Mouse (Mus musculus) kidney, embryonic 14.5 days (tissue): ENCODE data around the gene Pde4b. TPM values are rescaled to one million over a fixed set of nuclear protein-coding genes. Genes with fewer than 3 reads are reported as not detected.
A peak's percentile ranks its signal among the peaks of the same experiment; 100 is the strongest.

Experiments used
- ATAC-seq: fragments of 200-750 bp; cut with Nextera tagmentation; 2 replicates; pipeline ENCODE4 v1.8.0; 2017; ENCODE audit warnings: moderate number of reproducible peaks, mild to moderate bottlenecking, moderate TSS enrichment, moderate library complexity; ENCODE audit not compliant: low FRiP score, low TSS enrichment
- H3K27ac ChIP-seq: fragments of 300-500 bp; sonication (generic); 2 replicates; pipeline ENCODE4 v1.5.1; 2014; ENCODE audit warnings: low read depth, mild to moderate bottlenecking, low read length, moderate library complexity, mixed read lengths
- H3K27me3 ChIP-seq: fragments of 300-500 bp; sonication (generic); 2 replicates; pipeline ENCODE4 v1.6.1; 2014; ENCODE audit warnings: mild to moderate bottlenecking, low read length; ENCODE audit not compliant: control insufficient read depth, insufficient read depth
- H3K36me3 ChIP-seq: fragments of 300-500 bp; sonication (generic); 2 replicates; pipeline ENCODE4 v1.6.1; 2014; ENCODE audit warnings: low read length, mixed read lengths; ENCODE audit not compliant: control insufficient read depth, insufficient read depth
- H3K4me1 ChIP-seq: fragments of 300-500 bp; sonication (generic); 2 replicates; pipeline ENCODE4 v1.6.1; 2014; ENCODE audit warnings: low read length, mixed read lengths; ENCODE audit not compliant: control insufficient read depth, insufficient read depth
- H3K4me2 ChIP-seq: fragments of 300-500 bp; sonication (generic); replicated peaks from 2 replicates; pipeline ENCODE4 v1.6.1; 2014; ENCODE audit warnings: low read depth, mild to moderate bottlenecking, low read length
- H3K4me3 ChIP-seq: fragments of 300-500 bp; sonication (generic); 2 replicates; pipeline ENCODE4 v1.5.1; 2014; ENCODE audit warnings: mild to moderate bottlenecking, low read length
- H3K9ac ChIP-seq: fragments of 300-500 bp; sonication (generic); 2 replicates; pipeline ENCODE4 v1.6.1; 2014; ENCODE audit warnings: low read depth, mild to moderate bottlenecking, low read length, moderate library complexity
- H3K9me3 ChIP-seq: fragments of 300-500 bp; sonication (generic); 2 replicates; pipeline ENCODE4 v1.6.1; 2016; ENCODE audit warnings: low read length; ENCODE audit not compliant: control insufficient read depth
- WGBS: fragments of 180-500 bp; shearing (Covaris S2); extraction: QIAGEN DNeasy Blood & Tissue Kit; methylation state at CpG from one replicate; pipeline ENCODE4 v1.1.7; 2014; 5-methylcytosine and 5-hydroxymethylcytosine counted together
- polyA plus RNA-seq: library from polyadenylated mRNA; unstranded; fragments of >200 nt; fragmentation: Nextera tagmentation; extraction: Ambion mirVana; gene quantifications from 2 replicates; pipeline ENCODE4 v1.2.1, GENCODE M21; 2014

Gene Pde4b
- polyA plus RNA-seq, 1 experiment from 2014 or later = 10.4 TPM

- Histone ChIP-seq H3K9ac (no peak overlapping the region), H3K27ac (no peak overlapping the region), H3K4me3 (no peak overlapping the region), H3K9me3 (no peaks in the 10 kb centered on the region), H3K27me3 (no peaks in the 10 kb centered on the region), H3K4me2 (no peak overlapping the region), H3K4me1 (0 out of 2 replicates have a peak, but pooled peaks cover 3% of the 10 kb centered on the region), H3K36me3 (no peaks in the 10 kb centered on the region)
- no peak for ATAC-seq
- 47% methylated on average over 11 of the region's 11 CpGs for WGBS
These were observed 333.6 kb downstream of the Pde4b start for GRCm38 (mm10) chr4:102420794-102421397.

GRCm38 (mm10) chr4:102421398-102421859, 334.1 kb downstream of the Pde4b start:
- Histone ChIP-seq H3K27ac (no peak overlapping the region), H3K4me3 (no peak overlapping the region), H3K4me2 (no peak overlapping the region), H3K36me3 (no peaks in the 10 kb centered on the region), H3K4me1 (0 out of 2 replicates have a peak, but pooled peaks cover 3% of the 10 kb centered on the region), H3K9me3 (no peaks in the 10 kb centered on the region), H3K27me3 (no peaks in the 10 kb centered on the region), H3K9ac (no peak overlapping the region)
- 74% methylated on average over 18 of the region's 18 CpGs for whole genome bisulfite sequencing
- ATAC-seq = no peak

- Histone ChIP-seq H3K4me1 (0 out of 2 replicates have a peak, but pooled peaks cover 3% of the 10 kb centered on the region), H3K9ac (no peak overlapping the region), H3K27ac (no peak overlapping the region), H3K36me3 (no peaks in the 10 kb centered on the region), H3K4me3 (no peak overlapping the region), H3K9me3 (no peaks in the 10 kb centered on the region), H3K4me2 (no peak overlapping the region), H3K27me3 (no peaks in the 10 kb centered on the region)
- ATAC-seq = no peak
- WGBS = 84% methylated on average over 3 of the region's 3 CpGs
These were observed 336.8 kb downstream of the Pde4b start for GRCm38 (mm10) chr4:102424104-102424503.

- Histone ChIP-seq H3K9me3 (no peaks in the 10 kb centered on the region), H3K27ac (no peak overlapping the region), H3K4me2 (no peak overlapping the region), H3K9ac (no peak overlapping the region), H3K4me1 (0 out of 2 replicates have a peak, but pooled peaks cover 6% of the 10 kb centered on the region), H3K36me3 (no peaks in the 10 kb centered on the region), H3K4me3 (no peak overlapping the region), H3K27me3 (no peaks in the 10 kb centered on the region)
- WGBS = 59% methylated on average over 3 of the region's 3 CpGs
- no peak for ATAC-seq
These were observed 338.1 kb downstream of the Pde4b start for GRCm38 (mm10) chr4:102425422-102425821.

GRCm38 (mm10) chr4:102429730-102430341, 342.5 kb downstream of the Pde4b start:
- Histone ChIP-seq H3K9me3 (no peaks in the 10 kb centered on the region), H3K36me3 (no peaks in the 10 kb centered on the region), H3K4me1 (0 out of 2 replicates have a peak, but pooled peaks cover 6% of the 10 kb centered on the region), H3K27me3 (no peaks in the 10 kb centered on the region), H3K27ac (no peak overlapping the region), H3K4me2 (no peak overlapping the region), H3K4me3 (no peak overlapping the region), H3K9ac (no peak overlapping the region)
- 17% methylated on average over 4 of the region's 4 CpGs for WGBS
- ATAC-seq = no peak; the same call in 1 of the 2 replicates

GRCm38 (mm10) chr4:102432040-102432782, 344.9 kb downstream of the Pde4b start:
- H3K4me2 ChIP-seq = no peak overlapping the region

GRCm38 (mm10) chr4:102439401-102440118, 352.2 kb downstream of the Pde4b start:
- H3K36me3 ChIP-seq = no peaks in the 10 kb centered on the region
- no peak overlapping the region for H3K4me2 ChIP-seq
- peak; percentile 81; the same call in 1 of the 2 replicates for ATAC-seq
- 64% methylated on average over 5 of the region's 5 CpGs for WGBS
- H3K27ac ChIP-seq = peak overlapping the region; percentile 4; the same call in 1 of the 2 replicates
- no peaks in the 10 kb centered on the region; the same call in 1 of the 2 replicates for H3K4me1 ChIP-seq
- H3K4me3 ChIP-seq = no peak overlapping the region
- H3K27me3 ChIP-seq = no peaks in the 10 kb centered on the region
- no peaks in the 10 kb centered on the region for H3K9me3 ChIP-seq
- H3K9ac ChIP-seq = no peak overlapping the region

More at GRCm38 (mm10) chr4:102432040-102432782, 344.9 kb downstream of the Pde4b start:
- Histone ChIP-seq H3K4me3 (no peak overlapping the region), H3K9ac (no peak overlapping the region), H3K4me1 (0 out of 2 replicates have a peak, but pooled peaks cover 6% of the 10 kb centered on the region), H3K27me3 (no peaks in the 10 kb centered on the region), H3K27ac (no peak overlapping the region), H3K36me3 (no peaks in the 10 kb centered on the region), H3K9me3 (no peaks in the 10 kb centered on the region)
- 22% methylated on average over 9 of the region's 9 CpGs for WGBS
- no peak for ATAC-seq

- Histone ChIP-seq H3K9ac (no peak overlapping the region), H3K4me3 (no peak overlapping the region), H3K9me3 (no peaks in the 10 kb centered on the region), H3K27ac (no peak overlapping the region), H3K4me1 (no peaks in the 10 kb centered on the region; the same call in 1 of the 2 replicates), H3K27me3 (no peaks in the 10 kb centered on the region), H3K36me3 (no peaks in the 10 kb centered on the region), H3K4me2 (no peak overlapping the region)
- ATAC-seq = no peak
- 56% methylated on average over 4 of the region's 4 CpGs for WGBS
These were observed 352.8 kb downstream of the Pde4b start for GRCm38 (mm10) chr4:102440119-102440481.
